Mouse (Mus musculus) kidney, postnatal 10 days (tissue): ENCODE measurements at regions not wholly inside any gene's neighbourhood (a gene's known extent, or its start where the extent isn't known, plus 50 kb on each side); places are given as distances from the start of the nearest gene placed in this dataset.
A peak's percentile ranks its signal among the peaks of the same experiment; 100 is the strongest.

Source experiments
- DNase-seq: peaks from one replicate; pipeline ENCODE4 v3.0.0; 2021; ENCODE audit warnings: mixed read lengths

- DNase-seq = no peak
Measured at GRCm38 (mm10) chr13:38281712-38282111, 63.2 kb upstream of the Bmp6 start.

DNA sequence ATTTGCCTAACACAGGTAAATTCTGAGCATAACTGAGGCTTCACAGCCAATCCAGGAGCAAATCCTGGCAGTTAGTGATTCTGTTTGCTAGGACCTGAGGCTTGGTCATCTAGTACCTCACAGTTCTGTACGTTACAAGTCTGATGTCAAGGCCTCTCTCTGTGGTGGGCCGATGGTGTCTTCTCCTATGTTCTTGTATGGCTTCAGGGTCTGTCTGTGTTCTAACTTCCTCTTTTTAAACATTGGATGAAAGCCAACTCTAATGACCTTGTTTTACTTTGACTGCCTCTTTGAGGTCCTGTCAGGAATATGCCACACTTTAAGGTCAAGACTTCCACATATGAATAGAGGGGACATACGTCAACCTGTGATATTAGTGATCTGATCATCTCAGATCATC is 56.9 kb upstream of the Bmp6 start:
- DNase-seq = no peak

GRCm38 (mm10) chr13:38288572-38289440 is 56.1 kb upstream of the Bmp6 start:
- no peak for DNase-seq

DNA sequence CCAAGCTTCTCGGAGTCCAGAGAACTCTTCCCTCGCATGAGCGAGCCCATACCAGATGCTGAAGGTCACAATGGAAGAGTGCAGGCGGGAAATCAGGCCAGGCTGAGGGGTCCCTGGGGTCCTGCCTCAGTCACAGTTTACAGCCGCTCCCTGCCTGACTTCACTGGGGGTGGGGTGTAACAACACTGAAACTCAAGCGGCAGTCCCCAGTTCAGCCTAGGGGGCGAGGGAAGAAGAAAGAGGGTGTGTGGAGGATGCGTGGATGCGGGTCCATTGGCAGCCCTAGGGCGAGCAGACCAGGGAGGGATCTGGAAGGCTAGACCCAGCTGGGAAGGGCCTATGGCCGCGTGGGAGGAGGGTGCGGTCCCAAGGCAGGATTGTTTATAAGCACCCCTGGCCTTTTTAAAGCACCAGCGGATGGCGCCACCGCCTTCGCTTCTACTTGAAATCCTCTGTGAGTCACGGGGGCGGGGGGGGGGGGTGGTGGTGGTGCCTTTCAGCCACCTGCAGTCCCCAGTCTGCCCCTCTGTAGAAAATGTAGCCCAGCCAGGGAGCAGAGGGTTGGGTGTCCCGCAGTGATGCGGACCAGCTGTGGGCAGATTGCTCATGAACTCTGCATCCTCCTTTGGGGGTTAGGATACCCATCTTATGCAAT is 54.5 kb upstream of the Bmp6 start:
- peak; percentile 68 for DNase-seq

DNA sequence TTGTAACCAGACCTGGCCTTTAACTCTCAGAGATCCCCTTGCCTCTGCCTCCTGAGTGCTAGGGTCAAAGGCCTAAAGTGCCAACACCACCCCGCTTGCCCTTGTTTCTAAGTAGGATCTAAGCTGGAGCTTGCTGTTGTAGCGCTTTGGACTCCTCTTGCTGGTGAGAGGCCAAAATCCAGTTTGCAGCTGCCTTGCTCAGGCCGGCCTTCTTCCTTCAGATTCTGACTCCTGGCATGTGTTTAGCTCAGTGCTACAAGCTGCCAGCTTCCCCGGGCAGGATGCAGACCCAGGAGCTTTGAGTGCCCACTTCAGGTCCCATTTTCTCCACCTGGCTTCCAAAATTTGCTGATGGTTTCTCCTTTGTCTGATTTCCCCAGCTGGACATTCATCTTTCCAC is 53.4 kb upstream of the Bmp6 start:
- DNase-seq = peak; percentile 15
